Mouse (Mus musculus) limb, embryonic 12.5 days (tissue): ENCODE measurements around the gene Rubcnl. TPM values are rescaled to one million over a fixed set of nuclear protein-coding genes. Genes with fewer than 3 reads are reported as not detected.
A peak's percentile ranks its signal among the peaks of the same experiment; 100 is the strongest.

Source experiments
- ATAC-seq: fragments of 200-750 bp; cut with Nextera tagmentation; 2 replicates; pipeline ENCODE4 v1.8.0; 2017; ENCODE audit warnings: low read depth, moderate TSS enrichment; ENCODE audit not compliant: insufficient number of reproducible peaks, insufficient read depth, low FRiP score, low TSS enrichment
- H3K27ac ChIP-seq: fragments of 300-500 bp; sonication (generic); 2 replicates; pipeline ENCODE4 v1.5.1; 2016; ENCODE audit warnings: mild to moderate bottlenecking, moderate library complexity
- H3K27me3 ChIP-seq: fragments of 300-500 bp; sonication (generic); 2 replicates; pipeline ENCODE4 v1.6.1; 2016; ENCODE audit warnings: mild to moderate bottlenecking, moderate library complexity
- H3K36me3 ChIP-seq: fragments of 300-500 bp; sonication (generic); 2 replicates; pipeline ENCODE4 v1.6.1; 2016; ENCODE audit warnings: mild to moderate bottlenecking, moderate library complexity
- H3K4me1 ChIP-seq: fragments of 300-500 bp; sonication (generic); replicated peaks from 2 replicates; pipeline ENCODE4 v1.6.1; 2016
- H3K4me2 ChIP-seq: fragments of 300-500 bp; sonication (generic); 2 replicates; pipeline ENCODE4 v1.6.1; 2016; ENCODE audit warnings: mild to moderate bottlenecking, moderate library complexity
- H3K4me3 ChIP-seq: fragments of 300-500 bp; sonication (generic); replicated peaks from 2 replicates; pipeline ENCODE4 v1.5.1; 2016; ENCODE audit warnings: mild to moderate bottlenecking
- H3K9ac ChIP-seq: fragments of 300-500 bp; sonication (generic); replicated peaks from 2 replicates; pipeline ENCODE4 v1.6.1; 2016; ENCODE audit warnings: mild to moderate bottlenecking, moderate library complexity
- H3K9me3 ChIP-seq: fragments of 300-500 bp; sonication (generic); 2 replicates; pipeline ENCODE4 v1.6.1; 2016; ENCODE audit warnings: mild to moderate bottlenecking, moderate library complexity
- WGBS: fragments of 180-500 bp; shearing (Covaris S2); methylation state at CpG from one replicate; pipeline ENCODE4 v1.1.7; 2016; 5-methylcytosine and 5-hydroxymethylcytosine counted together
- polyA plus RNA-seq: library from polyadenylated mRNA; unstranded; fragments of >200 nt; fragmentation: Nextera tagmentation; extraction: Ambion mirVana; gene quantifications from 2 replicates; pipeline ENCODE4 v1.2.1, GENCODE M21; 2016

The Rubcnl gene
- polyA plus RNA-seq, 1 experiment from 2014 or later = 0.90 TPM

DNA sequence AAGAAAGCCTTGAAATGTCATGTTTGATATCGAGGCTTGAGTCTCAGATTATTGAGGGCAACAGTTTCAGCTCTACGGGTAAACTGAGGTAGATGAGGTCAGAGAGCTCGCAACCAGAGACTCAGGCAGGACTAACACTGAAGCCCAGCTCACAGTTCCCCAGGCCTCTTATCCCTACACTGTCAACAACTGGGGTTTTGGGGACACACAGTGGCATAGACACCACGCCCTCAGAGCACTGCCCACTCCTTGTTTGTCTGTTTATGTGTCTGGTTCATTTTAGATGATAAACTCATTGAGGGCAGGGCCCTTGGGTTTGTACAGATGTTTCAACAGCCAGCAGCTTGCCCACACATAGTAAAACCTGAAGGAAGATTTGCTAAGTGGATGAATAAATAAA, 25.9 kb upstream of the Rubcnl start:
- no peak overlapping the region for H3K4me2 ChIP-seq
- no peaks in the 10 kb centered on the region for H3K4me1 ChIP-seq
- H3K4me3 ChIP-seq = no peak overlapping the region
- WGBS = 81% methylated on average over 4 of the region's 4 CpGs
- H3K36me3 ChIP-seq = no peaks in the 10 kb centered on the region
- no peak for ATAC-seq
- no peaks in the 10 kb centered on the region for H3K27me3 ChIP-seq
- no peaks in the 10 kb centered on the region for H3K9me3 ChIP-seq
- no peak overlapping the region for H3K27ac ChIP-seq
- no peak overlapping the region for H3K9ac ChIP-seq

DNA sequence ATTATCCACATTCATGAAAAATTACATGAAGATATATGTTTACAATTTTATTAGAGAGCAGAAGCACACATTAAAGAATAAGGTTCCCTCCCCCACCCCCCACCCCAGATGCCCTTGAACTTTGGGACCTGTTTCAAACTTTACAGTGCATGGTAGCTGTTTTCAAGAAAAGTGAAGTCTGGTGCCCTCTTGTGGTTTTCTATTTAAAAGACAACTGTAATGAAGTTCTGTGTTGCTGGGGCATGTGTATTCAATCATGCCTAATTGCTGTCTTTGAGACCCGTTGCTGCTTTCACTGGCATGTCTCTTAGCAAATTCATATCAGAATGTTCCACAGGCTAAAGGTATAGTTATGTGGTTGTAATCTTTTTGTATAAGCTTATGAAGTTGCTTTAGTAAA, 25.3 kb upstream of the Rubcnl start:
- Histone ChIP-seq H3K27me3 (no peaks in the 10 kb centered on the region), H3K4me1 (no peaks in the 10 kb centered on the region), H3K9me3 (no peaks in the 10 kb centered on the region), H3K36me3 (no peaks in the 10 kb centered on the region), H3K9ac (no peak overlapping the region), H3K4me3 (no peak overlapping the region), H3K27ac (no peak overlapping the region), H3K4me2 (no peak overlapping the region)
- WGBS = 0% methylated on average over 1 of the region's 1 CpGs
- ATAC-seq = no peak

DNA sequence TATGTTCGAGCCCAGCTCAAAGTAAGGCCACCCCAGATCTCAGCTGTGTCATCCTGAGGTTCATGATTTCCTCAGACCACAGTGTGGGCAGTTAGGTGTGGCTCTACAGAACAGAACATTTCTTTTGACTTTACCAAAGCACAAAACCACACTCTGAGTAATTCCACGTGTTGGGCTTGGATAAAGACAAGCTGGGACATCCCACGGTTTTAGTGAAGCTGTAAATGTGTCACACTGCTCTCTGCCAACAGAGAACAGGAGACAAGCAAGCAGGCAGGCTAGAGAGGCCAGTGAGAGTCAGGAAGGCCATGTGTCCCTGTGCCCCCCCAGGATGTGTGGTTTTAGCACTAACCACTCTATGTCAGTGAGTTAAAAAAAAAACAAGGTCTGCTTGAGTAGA, 19.3 kb upstream of the Rubcnl start:
- ATAC-seq = no peak
- Histone ChIP-seq H3K9ac (no peak overlapping the region), H3K4me1 (no peaks in the 10 kb centered on the region; the same call in 1 of the 2 replicates), H3K36me3 (no peaks in the 10 kb centered on the region), H3K27me3 (no peaks in the 10 kb centered on the region), H3K4me2 (no peak overlapping the region), H3K9me3 (no peaks in the 10 kb centered on the region), H3K27ac (no peak overlapping the region), H3K4me3 (no peak overlapping the region)
- WGBS = 36% methylated on average over 3 of the region's 3 CpGs

DNA sequence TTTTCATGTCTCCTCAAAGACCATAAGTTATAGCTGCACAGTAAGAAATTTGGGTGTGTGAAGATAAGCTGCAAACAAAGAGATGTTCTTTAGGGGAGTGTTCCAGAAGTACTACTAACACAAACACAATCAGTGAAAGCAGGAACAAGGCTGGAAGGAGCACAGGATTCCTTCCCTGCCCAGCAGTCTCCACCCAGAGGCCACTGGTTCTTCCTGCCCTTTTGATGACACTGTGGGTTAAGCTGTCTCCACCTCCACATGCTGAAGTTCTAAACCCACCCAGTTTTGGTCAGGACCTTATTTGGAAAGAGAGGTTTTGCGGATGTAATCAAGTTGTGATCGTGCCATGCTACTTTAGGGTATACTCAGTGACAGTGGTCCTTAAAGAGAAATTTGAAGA, 18.8 kb upstream of the Rubcnl start:
- Histone ChIP-seq H3K9me3 (no peaks in the 10 kb centered on the region), H3K27me3 (no peaks in the 10 kb centered on the region), H3K36me3 (no peaks in the 10 kb centered on the region), H3K4me3 (no peak overlapping the region), H3K4me2 (no peak overlapping the region), H3K9ac (no peak overlapping the region), H3K27ac (no peak overlapping the region), H3K4me1 (no peaks in the 10 kb centered on the region; the same call in 1 of the 2 replicates)
- no peak for ATAC-seq
- 89% methylated on average over 2 of the region's 2 CpGs for WGBS

DNA sequence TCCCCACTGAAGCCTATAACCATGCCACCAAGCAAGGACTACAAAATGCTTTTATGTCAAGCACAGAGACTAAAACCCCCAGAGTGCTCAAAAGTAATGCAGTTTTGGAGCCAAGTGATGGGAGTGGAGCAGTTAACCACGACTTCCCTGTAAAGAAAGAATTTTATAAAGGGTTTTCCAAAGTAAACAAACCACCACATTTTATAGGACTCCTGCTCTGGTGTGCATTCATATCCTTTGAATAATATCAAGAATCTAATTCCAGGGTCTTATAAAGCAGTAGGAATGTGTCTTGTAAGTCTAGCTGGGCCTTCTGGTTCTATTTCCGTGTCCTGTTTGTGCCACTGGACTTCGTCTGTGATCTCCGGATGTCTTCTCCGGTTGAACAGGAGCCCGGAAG, 14.5 kb upstream of the Rubcnl start:
- WGBS = 75% methylated on average over 6 of the region's 6 CpGs
- Histone ChIP-seq H3K9ac (no peak overlapping the region), H3K4me2 (no peak overlapping the region), H3K36me3 (no peaks in the 10 kb centered on the region), H3K27ac (no peak overlapping the region), H3K4me3 (no peak overlapping the region), H3K27me3 (no peaks in the 10 kb centered on the region), H3K4me1 (no peaks in the 10 kb centered on the region; the same call in 1 of the 2 replicates), H3K9me3 (no peaks in the 10 kb centered on the region)
- no peak for ATAC-seq

DNA sequence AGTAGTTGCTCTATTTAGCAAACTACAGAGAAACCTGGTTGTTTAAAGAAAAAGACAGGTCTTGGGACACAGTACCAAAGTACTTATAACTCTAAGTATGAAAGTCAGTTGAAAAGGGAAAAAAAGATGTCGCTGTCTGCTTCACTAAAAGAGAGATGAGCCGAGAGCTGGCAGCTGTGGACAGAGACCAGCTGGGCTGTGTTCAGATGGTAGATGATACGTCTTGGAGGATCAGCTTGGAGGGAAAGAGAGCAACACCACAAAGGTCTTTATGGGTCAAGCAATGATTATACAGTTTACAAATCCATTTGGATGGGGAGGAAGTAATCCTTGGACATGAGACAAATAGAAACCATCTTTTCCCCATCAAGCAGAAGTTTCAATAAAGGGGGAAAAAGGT, 12.5 kb upstream of the Rubcnl start:
- no peak overlapping the region for H3K9ac ChIP-seq
- no peak overlapping the region for H3K27ac ChIP-seq
- no peak for ATAC-seq
- no peaks in the 10 kb centered on the region for H3K36me3 ChIP-seq
- H3K9me3 ChIP-seq = no peaks in the 10 kb centered on the region
- no peak overlapping the region for H3K4me2 ChIP-seq
- no peaks in the 10 kb centered on the region for H3K27me3 ChIP-seq
- no peak overlapping the region for H3K4me3 ChIP-seq
- H3K4me1 ChIP-seq = no peaks in the 10 kb centered on the region; the same call in 1 of the 2 replicates
- 84% methylated on average over 3 of the region's 3 CpGs for WGBS

DNA sequence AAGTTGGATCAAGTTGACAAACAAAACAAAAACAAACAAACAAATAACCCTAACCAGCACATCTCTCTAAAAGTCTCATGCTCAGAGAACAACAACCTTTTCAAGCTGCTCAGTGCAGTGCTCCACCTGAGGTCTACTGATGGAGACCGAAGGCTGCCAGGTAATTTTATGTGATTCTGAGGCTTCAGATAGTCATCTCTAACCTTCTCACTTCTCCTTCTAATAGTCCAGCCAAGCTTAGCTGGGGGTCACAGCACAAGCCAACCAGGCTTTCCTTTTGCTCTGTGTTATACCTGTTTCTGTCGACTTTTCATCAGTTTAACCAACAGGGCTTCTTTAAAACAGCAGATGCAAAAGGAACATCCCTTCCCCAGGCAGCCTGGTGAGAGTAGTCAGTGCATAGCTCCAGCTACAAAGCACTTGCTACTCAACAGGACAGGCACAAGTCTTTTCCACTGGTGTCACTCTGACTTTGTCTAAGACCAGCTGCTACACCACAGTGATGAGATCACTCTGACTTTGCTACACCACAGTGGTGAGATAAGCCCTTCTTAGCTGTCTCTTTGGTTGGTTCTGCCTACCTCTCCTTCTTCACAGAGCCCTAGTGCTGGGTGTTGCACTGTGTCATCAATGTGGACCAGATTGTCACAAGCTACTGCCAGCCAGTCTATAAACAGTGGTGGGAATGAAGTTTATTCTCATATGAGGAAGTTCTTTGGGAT, 10.2 kb upstream of the Rubcnl start:
- ATAC-seq = no peak
- Histone ChIP-seq H3K4me2 (no peak overlapping the region), H3K9ac (no peak overlapping the region), H3K4me3 (no peak overlapping the region), H3K9me3 (no peaks in the 10 kb centered on the region), H3K36me3 (no peaks in the 10 kb centered on the region), H3K27me3 (no peaks in the 10 kb centered on the region), H3K4me1 (no peaks in the 10 kb centered on the region; the same call in 1 of the 2 replicates), H3K27ac (no peak overlapping the region)
- 86% methylated on average over 2 of the region's 2 CpGs for WGBS

DNA sequence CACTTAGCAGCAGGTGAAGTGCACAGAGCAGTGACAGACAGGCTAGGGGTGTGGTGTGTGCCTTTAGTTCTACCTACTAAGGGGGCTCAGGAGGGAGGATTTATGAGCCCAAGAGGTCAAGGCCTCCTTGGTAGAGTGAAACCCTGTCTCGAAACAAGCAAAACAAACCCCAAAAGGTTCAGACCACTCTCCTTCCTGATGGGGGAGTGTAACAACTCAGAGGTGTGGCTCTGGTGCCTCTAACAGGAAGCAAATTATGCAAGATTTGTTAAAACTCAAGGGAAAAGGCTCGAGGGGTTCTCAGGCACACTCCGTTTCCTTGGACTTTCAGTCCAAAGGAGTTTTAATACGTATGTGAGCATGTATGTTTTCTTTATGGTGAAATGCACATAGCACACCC, 5.5 kb upstream of the Rubcnl start:
- Histone ChIP-seq H3K4me3 (no peak overlapping the region), H3K27ac (no peak overlapping the region), H3K4me2 (no peak overlapping the region), H3K9ac (no peak overlapping the region), H3K4me1 (no peaks in the 10 kb centered on the region), H3K9me3 (no peaks in the 10 kb centered on the region), H3K27me3 (no peaks in the 10 kb centered on the region), H3K36me3 (no peaks in the 10 kb centered on the region)
- 56% methylated on average over 4 of the region's 4 CpGs for WGBS
- no peak for ATAC-seq

DNA sequence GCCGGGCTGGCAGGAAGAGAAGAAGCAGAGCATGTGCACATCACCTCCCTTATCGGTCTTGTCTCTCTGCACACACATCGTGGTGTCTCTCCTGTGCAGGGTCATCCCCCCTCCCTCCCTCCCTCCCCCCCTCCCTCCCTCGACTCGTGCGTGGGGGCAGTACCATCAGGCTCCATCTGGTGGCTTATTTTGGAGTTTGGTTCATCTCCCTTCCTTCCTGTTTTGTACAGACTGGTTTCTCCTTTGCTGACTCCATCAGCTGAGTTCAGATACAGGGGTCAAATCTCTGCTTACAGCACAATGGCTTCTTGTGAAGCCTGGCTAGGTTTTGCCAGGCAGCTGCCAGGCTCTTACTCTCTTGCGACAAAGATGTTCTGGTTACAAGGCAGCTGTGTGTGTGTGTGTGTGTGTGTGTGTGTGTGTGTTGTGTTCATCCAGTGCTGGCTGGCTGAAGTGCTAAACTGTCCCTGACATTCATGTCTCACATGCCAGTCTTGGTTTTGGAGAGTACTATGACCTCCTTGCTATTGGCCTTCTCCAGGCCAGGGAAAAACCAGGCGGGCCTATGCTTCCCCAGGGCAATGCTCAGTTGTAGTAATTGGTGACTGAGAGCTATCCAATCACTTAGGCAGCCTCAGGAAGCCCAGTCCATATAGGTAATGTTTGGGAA, 4.7 kb upstream of the Rubcnl start:
- H3K9me3 ChIP-seq = no peaks in the 10 kb centered on the region
- no peak for ATAC-seq
- H3K27ac ChIP-seq = no peak overlapping the region
- H3K9ac ChIP-seq = no peak overlapping the region
- H3K27me3 ChIP-seq = no peaks in the 10 kb centered on the region; the same call in 1 of the 2 replicates
- H3K4me1 ChIP-seq = no peaks in the 10 kb centered on the region
- WGBS = 54% methylated on average over 8 of the region's 8 CpGs
- no peak overlapping the region for H3K4me3 ChIP-seq
- H3K36me3 ChIP-seq = no peaks in the 10 kb centered on the region
- no peak overlapping the region for H3K4me2 ChIP-seq

DNA sequence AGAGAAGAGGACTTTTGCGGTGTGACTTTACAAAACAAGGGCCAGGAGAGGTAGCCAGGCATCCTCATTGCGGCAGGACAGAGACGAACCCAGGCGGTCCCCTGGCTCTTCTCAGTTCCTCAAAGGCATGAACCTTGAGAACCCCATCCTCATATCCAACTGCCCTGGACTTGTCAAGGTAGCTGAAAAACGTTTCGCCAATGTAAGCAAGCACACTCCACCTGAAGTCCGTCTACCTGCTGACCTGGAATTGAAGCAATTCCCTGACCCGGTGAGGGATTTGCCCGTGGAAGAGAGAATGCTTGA, 841 bp downstream of the Rubcnl start:
- peak overlapping the region; percentile 64 for H3K4me3 ChIP-seq
- WGBS = 75% methylated on average over 9 of the region's 9 CpGs
- H3K4me2 ChIP-seq = peak overlapping the region; percentile 95
- H3K9ac ChIP-seq = peak overlapping the region; percentile 69; the same call in 1 of the 2 replicates
- H3K36me3 ChIP-seq = no peaks in the 10 kb centered on the region
- peaks cover 3% of the 10 kb centered on the region; the same call in 1 of the 2 replicates for H3K4me1 ChIP-seq
- no peak overlapping the region for H3K27ac ChIP-seq
- no peaks in the 10 kb centered on the region for H3K9me3 ChIP-seq
- ATAC-seq = no peak
- H3K27me3 ChIP-seq = peaks cover 7% of the 10 kb centered on the region; the same call in 1 of the 2 replicates

DNA sequence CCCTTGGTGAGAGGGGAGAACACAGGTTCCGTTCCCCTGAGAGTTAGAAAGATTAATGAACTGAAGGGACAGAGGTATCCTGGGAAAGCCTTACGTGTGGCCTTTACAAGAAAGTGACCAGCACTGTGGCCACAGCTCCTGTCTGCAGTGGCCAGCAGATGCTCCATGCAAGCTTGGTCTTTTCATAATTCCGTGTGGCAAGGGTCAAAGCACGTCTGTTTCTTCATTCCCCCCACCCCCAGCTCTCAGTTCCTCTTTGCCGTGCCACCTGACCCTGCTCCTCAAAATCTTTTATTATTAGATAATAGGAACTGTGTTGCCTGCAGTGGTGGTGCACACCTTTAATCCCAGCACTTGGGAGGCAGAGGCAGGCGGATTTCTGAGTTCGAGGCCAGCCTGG, 1.4 kb downstream of the Rubcnl start:
- H3K27me3 ChIP-seq = peaks cover 7% of the 10 kb centered on the region; the same call in 1 of the 2 replicates
- no peaks in the 10 kb centered on the region for H3K9me3 ChIP-seq
- H3K36me3 ChIP-seq = no peaks in the 10 kb centered on the region
- H3K4me3 ChIP-seq = no peak overlapping the region
- WGBS = 84% methylated on average over 7 of the region's 7 CpGs
- no peak overlapping the region for H3K9ac ChIP-seq
- no peak for ATAC-seq
- H3K4me1 ChIP-seq = peaks cover 3% of the 10 kb centered on the region; the same call in 1 of the 2 replicates
- H3K4me2 ChIP-seq = no peak overlapping the region
- H3K27ac ChIP-seq = no peak overlapping the region
